Mouse (Mus musculus) right cerebral cortex, postnatal 36 days (tissue): ENCODE measurements around the gene Galk2.

ENCODE experiments used
- DNase-seq, 2 experiments: peaks; one replicate each; pipeline ENCODE4 v3.0.0; 2022; ENCODE audit warnings: low spot score in 2 of 2, mixed read lengths in 1 of 2

Gene Galk2

GRCm38 (mm10) chr2:125858521-125859280, at the start of gene Galk2, which contains the start of gene Cops2:
TSS of gene Galk2 (plus strand) at chr2:125859109.
TSS of gene Cops2 (minus strand) at chr2:125859139.
- DNase-seq: peak; percentile 95 to 96

GRCm38 (mm10) chr2:125809551-125809950, 49.4 kb upstream of the Galk2 start:
- peak; percentile 25 to 50 for DNase-seq

GRCm38 (mm10) chr2:125811332-125811731, 47.6 kb upstream of the Galk2 start:
- DNase-seq: no peak

GRCm38 (mm10) chr2:125813972-125814595, 44.8 kb upstream of the Galk2 start:
- no peak for DNase-seq

- no peak for DNase-seq
Measured at GRCm38 (mm10) chr2:125820397-125820796, 38.5 kb upstream of the Galk2 start.

GRCm38 (mm10) chr2:125826201-125826600, 32.7 kb upstream of the Galk2 start:
- DNase-seq: no peak

- no peak for DNase-seq
Measured at GRCm38 (mm10) chr2:125827898-125828297, 31.0 kb upstream of the Galk2 start.

- no peak for DNase-seq
Measured at GRCm38 (mm10) chr2:125829924-125830323, 29.0 kb upstream of the Galk2 start.

GRCm38 (mm10) chr2:125838091-125838490, 20.8 kb upstream of the Galk2 start:
- no peak for DNase-seq

- DNase-seq: no peak
Measured at GRCm38 (mm10) chr2:125838708-125839284, 20.1 kb upstream of the Galk2 start.

GRCm38 (mm10) chr2:125851237-125851636, 7.7 kb upstream of the Galk2 start:
- no peak for DNase-seq

GRCm38 (mm10) chr2:125857707-125858106, 1.2 kb upstream of the Galk2 start:
- no peak for DNase-seq

GRCm38 (mm10) chr2:125863799-125864198, 4.9 kb downstream of the Galk2 start:
- DNase-seq: no peak

GRCm38 (mm10) chr2:125864551-125864950, 5.6 kb downstream of the Galk2 start:
- no peak for DNase-seq

- no peak for DNase-seq
Measured at GRCm38 (mm10) chr2:125865585-125865984, 6.7 kb downstream of the Galk2 start.

- DNase-seq: peak; percentile 40 to 44
Measured at GRCm38 (mm10) chr2:125866058-125866740, 7.3 kb downstream of the Galk2 start.

GRCm38 (mm10) chr2:125868301-125868700, 9.4 kb downstream of the Galk2 start:
- no peak for DNase-seq

- DNase-seq: no peak
Measured at GRCm38 (mm10) chr2:125870159-125870558, 11.2 kb downstream of the Galk2 start.

GRCm38 (mm10) chr2:125885891-125886576, 27.1 kb downstream of the Galk2 start:
- no peak for DNase-seq

GRCm38 (mm10) chr2:125893096-125893495, 34.2 kb downstream of the Galk2 start:
- DNase-seq: no peak

GRCm38 (mm10) chr2:125895099-125895498, 36.2 kb downstream of the Galk2 start:
- no peak for DNase-seq

- no peak for DNase-seq
Measured at GRCm38 (mm10) chr2:125896355-125896754, 37.4 kb downstream of the Galk2 start.
